Mouse (Mus musculus) lung, embryonic 15.5 days (tissue): ENCODE data around the gene Rbm3. TPM values are rescaled to one million over a fixed set of nuclear protein-coding genes. Genes with fewer than 3 reads are reported as not detected.

Experiments used
- polyA plus RNA-seq: library from polyadenylated mRNA; unstranded; fragments of >200 nt; fragmentation: Nextera tagmentation; extraction: Ambion mirVana; gene quantifications from 2 replicates; pipeline ENCODE4 v1.2.1, GENCODE M21; 2015

Gene Rbm3
- polyA plus RNA-seq, 1 experiment from 2014 or later: 508 TPM

Other genes with a start within 250 kb of the Rbm3 start
- gene Pqbp1, start 246.6 kb downstream of the Rbm3 start, polyA plus RNA-seq: 114 and 115 TPM in 2 replicates
- gene Timm17b, start 246.5 kb downstream of the Rbm3 start, polyA plus RNA-seq: 155 TPM in 2 replicates
- gene Gm10491, start 238.0 kb downstream of the Rbm3 start, polyA plus RNA-seq: not detected in 2 replicates
- not detected in 2 replicates for gene Gm10490, start 236.3 kb downstream of the Rbm3 start, polyA plus RNA-seq
- gene Pcsk1n, start 226.1 kb downstream of the Rbm3 start, polyA plus RNA-seq: 0.86 and 1.9 TPM in 2 replicates
- not detected in 2 replicates for gene Eras, start 217.3 kb downstream of the Rbm3 start, polyA plus RNA-seq
- gene Hdac6, start 198.0 kb downstream of the Rbm3 start, polyA plus RNA-seq: 24.1 and 26.8 TPM in 2 replicates
- gene Gata1, start 167.8 kb downstream of the Rbm3 start, polyA plus RNA-seq: 1.4 and 1.9 TPM in 2 replicates
- not detected in 2 replicates for gene Glod5, start 127.4 kb downstream of the Rbm3 start, polyA plus RNA-seq
- 67.2 and 68.0 TPM in 2 replicates for gene Suv39h1, start 71.1 kb downstream of the Rbm3 start, polyA plus RNA-seq
- 0.26 and 0.62 TPM in 2 replicates for gene Was, start 55.4 kb downstream of the Rbm3 start, polyA plus RNA-seq
- 20.9 and 24.2 TPM in 2 replicates for gene Wdr13, start 13.0 kb downstream of the Rbm3 start, polyA plus RNA-seq
- gene Tbc1d25, start 30.3 kb upstream of the Rbm3 start, polyA plus RNA-seq: 12.8 and 14.8 TPM in 2 replicates
- gene Ebp, start 47.6 kb upstream of the Rbm3 start, polyA plus RNA-seq: 33.8 and 41.1 TPM in 2 replicates
- 10.2 and 11.6 TPM in 2 replicates for gene Porcn, start 60.6 kb upstream of the Rbm3 start, polyA plus RNA-seq
- 52.8 and 53.0 TPM in 2 replicates for gene Ftsj1, start 106.5 kb upstream of the Rbm3 start, polyA plus RNA-seq
- 90.1 and 98.9 TPM in 2 replicates for gene Slc38a5, start 125.3 kb upstream of the Rbm3 start, polyA plus RNA-seq
- not detected in 2 replicates for gene Ssxb10, start 181.5 kb upstream of the Rbm3 start, polyA plus RNA-seq
- not detected in 2 replicates for gene Ssxb9, start 221.1 kb upstream of the Rbm3 start, polyA plus RNA-seq